Mouse (Mus musculus) heart, embryonic 10.5 days (tissue): ENCODE data around the gene Gm45521. TPM values are rescaled to one million over a fixed set of nuclear protein-coding genes. Genes with fewer than 3 reads are reported as not detected.

Source experiments
- DNase-seq: peaks from one replicate; pipeline ENCODE4 v3.0.0-alpha.2; 2017; ENCODE audit warnings: low spot score
- H3K27ac ChIP-seq: fragments of 300-500 bp; sonication (generic); 2 replicates; pipeline ENCODE4 v1.5.1; 2016; ENCODE audit warnings: mild to moderate bottlenecking
- H3K27me3 ChIP-seq: fragments of 300-500 bp; sonication (generic); 2 replicates; pipeline ENCODE4 v1.6.1; 2016; ENCODE audit warnings: mild to moderate bottlenecking; ENCODE audit not compliant: poor library complexity, insufficient read depth, severe bottlenecking
- H3K36me3 ChIP-seq: fragments of 300-500 bp; sonication (generic); 2 replicates; pipeline ENCODE4 v1.6.1; 2016; ENCODE audit warnings: mild to moderate bottlenecking, moderate library complexity
- H3K4me1 ChIP-seq: fragments of 300-500 bp; sonication (generic); 2 replicates; pipeline ENCODE4 v1.6.1; 2016; ENCODE audit warnings: mild to moderate bottlenecking
- H3K4me3 ChIP-seq: fragments of 300-500 bp; sonication (generic); 2 replicates; pipeline ENCODE4 v1.5.1; 2016; ENCODE audit warnings: mild to moderate bottlenecking, moderate library complexity
- H3K9me3 ChIP-seq: fragments of 300-500 bp; sonication (generic); 2 replicates; pipeline ENCODE4 v1.6.1; 2016; ENCODE audit warnings: mild to moderate bottlenecking, moderate library complexity
- WGBS: fragments of 180-500 bp; shearing (Covaris S2); methylation state at CpG from one replicate; pipeline ENCODE4 v1.1.7; 2016; 5-methylcytosine and 5-hydroxymethylcytosine counted together
- polyA plus RNA-seq: library from polyadenylated mRNA; unstranded; fragments of >200 nt; fragmentation: Nextera tagmentation; extraction: Ambion mirVana; gene quantifications from 2 replicates; pipeline ENCODE4 v1.2.1, GENCODE M21; 2016

The Gm45521 gene
- polyA plus RNA-seq, 1 experiment from 2014 or later: 0.20 TPM

- Histone ChIP-seq H3K4me3 (no peak overlapping the region), H3K27me3 (no peaks in the 10 kb centered on the region), H3K36me3 (no peaks in the 10 kb centered on the region), H3K27ac (no peak overlapping the region), H3K4me1 (peaks cover 23% of the 10 kb centered on the region), H3K9me3 (no peaks in the 10 kb centered on the region)
- 65% methylated on average over 5 of the region's 5 CpGs for WGBS
- no peak for DNase-seq
Measured at GRCm38 (mm10) chr14:7961714-7962113, 4.6 kb downstream of the Gm45521 start.

GRCm38 (mm10) chr14:7962626-7963025 lies 5.5 kb downstream of the Gm45521 start:
- H3K27ac ChIP-seq: no peak overlapping the region
- H3K4me3 ChIP-seq: no peak overlapping the region
- 73% methylated on average over 2 of the region's 2 CpGs for WGBS
- no peaks in the 10 kb centered on the region for H3K27me3 ChIP-seq
- DNase-seq: no peak
- no peaks in the 10 kb centered on the region for H3K36me3 ChIP-seq
- H3K9me3 ChIP-seq: no peaks in the 10 kb centered on the region
- H3K4me1 ChIP-seq: peaks cover 14% of the 10 kb centered on the region

GRCm38 (mm10) chr14:7963160-7963559 lies 6.1 kb downstream of the Gm45521 start:
- peaks cover 12% of the 10 kb centered on the region; the same call in 1 of the 2 replicates for H3K4me1 ChIP-seq
- no peak overlapping the region for H3K4me3 ChIP-seq
- no peak for DNase-seq
- WGBS: 51% methylated on average over 7 of the region's 7 CpGs
- no peak overlapping the region for H3K27ac ChIP-seq
- H3K36me3 ChIP-seq: no peaks in the 10 kb centered on the region
- H3K9me3 ChIP-seq: no peaks in the 10 kb centered on the region
- H3K27me3 ChIP-seq: no peaks in the 10 kb centered on the region

- DNase-seq: no peak
- H3K27me3 ChIP-seq: no peaks in the 10 kb centered on the region
- H3K4me1 ChIP-seq: peaks cover 7% of the 10 kb centered on the region; the same call in 1 of the 2 replicates
- no peaks in the 10 kb centered on the region for H3K9me3 ChIP-seq
- WGBS: 52% methylated on average over 11 of the region's 11 CpGs
- H3K27ac ChIP-seq: no peak overlapping the region
- no peak overlapping the region for H3K4me3 ChIP-seq
- H3K36me3 ChIP-seq: no peaks in the 10 kb centered on the region
Measured at GRCm38 (mm10) chr14:7964219-7964889, 7.3 kb downstream of the Gm45521 start.

GRCm38 (mm10) chr14:7971889-7972493 lies 14.9 kb downstream of the Gm45521 start:
- WGBS: 66% methylated on average over 10 of the region's 10 CpGs
- H3K4me3 ChIP-seq: no peak overlapping the region
- H3K27ac ChIP-seq: no peak overlapping the region
- DNase-seq: no peak
- H3K36me3 ChIP-seq: no peaks in the 10 kb centered on the region
- no peaks in the 10 kb centered on the region for H3K4me1 ChIP-seq
- no peaks in the 10 kb centered on the region for H3K27me3 ChIP-seq
- H3K9me3 ChIP-seq: no peaks in the 10 kb centered on the region

- no peak overlapping the region for H3K27ac ChIP-seq
- H3K36me3 ChIP-seq: no peaks in the 10 kb centered on the region
- 74% methylated on average over 1 of the region's 1 CpGs for WGBS
- no peaks in the 10 kb centered on the region for H3K4me1 ChIP-seq
- DNase-seq: no peak
- H3K4me3 ChIP-seq: no peak overlapping the region
- H3K9me3 ChIP-seq: no peaks in the 10 kb centered on the region
- H3K27me3 ChIP-seq: no peaks in the 10 kb centered on the region
Measured at GRCm38 (mm10) chr14:7974643-7975042, 17.6 kb downstream of the Gm45521 start.

- 83% methylated on average over 6 of the region's 6 CpGs for WGBS
Measured at GRCm38 (mm10) chr14:7975177-7975576, 18.1 kb downstream of the Gm45521 start.

GRCm38 (mm10) chr14:7977471-7977870 lies 20.4 kb downstream of the Gm45521 start:
- Histone ChIP-seq H3K9me3 (no peaks in the 10 kb centered on the region), H3K36me3 (no peaks in the 10 kb centered on the region), H3K4me1 (no peaks in the 10 kb centered on the region), H3K4me3 (no peak overlapping the region), H3K27me3 (no peaks in the 10 kb centered on the region), H3K27ac (no peak overlapping the region)
- no peak for DNase-seq
- 90% methylated on average over 1 of the region's 1 CpGs for WGBS

More at GRCm38 (mm10) chr14:7975177-7975576, 18.1 kb downstream of the Gm45521 start:
- Histone ChIP-seq H3K36me3 (no peaks in the 10 kb centered on the region), H3K9me3 (no peaks in the 10 kb centered on the region), H3K4me1 (no peaks in the 10 kb centered on the region), H3K27ac (no peak overlapping the region), H3K27me3 (no peaks in the 10 kb centered on the region), H3K4me3 (no peak overlapping the region)
- no peak for DNase-seq

GRCm38 (mm10) chr14:7978183-7978582 lies 21.1 kb downstream of the Gm45521 start:
- Histone ChIP-seq H3K4me1 (peaks cover 2% of the 10 kb centered on the region; the same call in 1 of the 2 replicates), H3K9me3 (no peaks in the 10 kb centered on the region), H3K27me3 (no peaks in the 10 kb centered on the region), H3K27ac (no peak overlapping the region), H3K4me3 (no peak overlapping the region), H3K36me3 (no peaks in the 10 kb centered on the region)
- no peak for DNase-seq
- 84% methylated on average over 1 of the region's 1 CpGs for WGBS

- DNase-seq: no peak
- 97% methylated on average over 1 of the region's 1 CpGs for WGBS
Measured at GRCm38 (mm10) chr14:7981226-7981625, 24.1 kb downstream of the Gm45521 start.

GRCm38 (mm10) chr14:7986913-7987312 lies 29.8 kb downstream of the Gm45521 start:
- Histone ChIP-seq H3K36me3 (no peaks in the 10 kb centered on the region), H3K9me3 (no peaks in the 10 kb centered on the region), H3K27ac (no peak overlapping the region), H3K27me3 (no peaks in the 10 kb centered on the region), H3K4me1 (peaks cover 9% of the 10 kb centered on the region), H3K4me3 (no peak overlapping the region)
- DNase-seq: no peak
- 90% methylated on average over 6 of the region's 6 CpGs for WGBS

More at GRCm38 (mm10) chr14:7981226-7981625, 24.1 kb downstream of the Gm45521 start:
- no peaks in the 10 kb centered on the region for H3K9me3 ChIP-seq
- H3K27ac ChIP-seq: no peak overlapping the region
- H3K4me1 ChIP-seq: peaks cover 6% of the 10 kb centered on the region; the same call in 1 of the 2 replicates
- H3K27me3 ChIP-seq: no peaks in the 10 kb centered on the region
- H3K4me3 ChIP-seq: no peak overlapping the region
- H3K36me3 ChIP-seq: no peaks in the 10 kb centered on the region

- no peak overlapping the region for H3K27ac ChIP-seq
- H3K27me3 ChIP-seq: peaks cover 2% of the 10 kb centered on the region; the same call in 1 of the 2 replicates
- no peak for DNase-seq
- no peaks in the 10 kb centered on the region for H3K9me3 ChIP-seq
- 47% methylated on average over 1 of the region's 1 CpGs for WGBS
- no peaks in the 10 kb centered on the region for H3K36me3 ChIP-seq
- H3K4me3 ChIP-seq: no peak overlapping the region
- H3K4me1 ChIP-seq: peaks cover 3% of the 10 kb centered on the region; the same call in 1 of the 2 replicates
Measured at GRCm38 (mm10) chr14:7989371-7989770, 32.3 kb downstream of the Gm45521 start.

GRCm38 (mm10) chr14:7989961-7990360 lies 32.9 kb downstream of the Gm45521 start:
- peaks cover 3% of the 10 kb centered on the region; the same call in 1 of the 2 replicates for H3K4me1 ChIP-seq
- H3K4me3 ChIP-seq: no peak overlapping the region
- no peaks in the 10 kb centered on the region for H3K36me3 ChIP-seq
- no peak overlapping the region for H3K27ac ChIP-seq
- peaks cover 4% of the 10 kb centered on the region; the same call in 1 of the 2 replicates for H3K27me3 ChIP-seq
- no peak for DNase-seq
- no peaks in the 10 kb centered on the region for H3K9me3 ChIP-seq
- WGBS: 54% methylated on average over 3 of the region's 3 CpGs
